Mouse (Mus musculus) liver, embryonic 14.5 days (tissue): Measurements from ENCODE around the gene Bub1b.

Experiments used
- CTCF ChIP-seq: IDR thresholded peaks from 2 replicates; pipeline ENCODE4 v1.5.1; 2016; ENCODE audit warnings: antibody characterized with exemption, low read depth, control low read depth
- EP300 ChIP-seq: IDR thresholded peaks from 2 replicates; pipeline ENCODE4 v1.6.1; 2016; ENCODE audit warnings: antibody characterized with exemption, low read depth

GRCm38 (mm10) chr2:118567179-118567578 lies 30.8 kb upstream of the Bub1b start:
- TF ChIP-seq CTCF (no peak), EP300 (no peak)
